Mouse (Mus musculus) megakaryocyte, embryonic 14.5 days (primary cell): ENCODE results near the gene Galnt6.

ENCODE experiments used
- FLI1 ChIP-seq: IDR thresholded peaks from 2 replicates; pipeline ENCODE4 v1.6.1; 2012; ENCODE audit warnings: low read length, inconsistent platforms, mixed read lengths
- GATA1 ChIP-seq: IDR thresholded peaks from 3 replicates; pipeline ENCODE4 v1.6.1; 2012; ENCODE audit warnings: mixed read lengths, low read length, inconsistent platforms, borderline replicate concordance

- TF ChIP-seq GATA1, result no peak
- TF ChIP-seq FLI1, result no peak
Measured at GRCm38 (mm10) chr15:100710838-100711237, 18.3 kb downstream of the Galnt6 start.
